Mouse (Mus musculus): ENCODE results near the gene Tlcd2.

DNA sequence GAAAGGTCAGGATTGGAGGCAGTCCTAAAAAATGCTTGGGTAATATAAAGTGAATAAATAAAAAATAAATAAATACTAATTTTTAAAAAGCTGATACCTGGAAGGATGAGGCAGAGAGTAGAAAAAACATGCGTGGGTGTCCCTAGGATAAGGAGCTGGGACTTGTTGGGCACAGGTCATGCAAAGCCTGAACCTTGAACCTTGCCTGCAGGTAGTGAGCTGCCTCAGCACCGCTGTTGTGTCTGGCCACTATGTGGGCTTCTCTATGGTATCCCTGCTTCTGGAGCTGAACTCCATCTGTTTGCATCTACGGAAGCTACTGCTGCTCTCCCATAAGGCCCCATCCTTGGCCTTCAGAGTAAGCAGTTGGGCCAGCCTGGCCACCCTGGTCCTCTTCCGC is 7.7 kb downstream of the Tlcd2 start:
- no peak for TF ChIP-seq EP300 (IDR thresholded peaks at IDR 0.05; ENCODE audit: insufficient read depth, low read depth, low read length)
- no peak for TF ChIP-seq POLR2A (IDR thresholded peaks at IDR 0.05; ENCODE audit: insufficient read depth, low read depth, low read length)

All from heart, adult 2 months (tissue).